In genomic region chr12:64273730-64274129, GRCm38 (mm10) we compare ENCODE assay signal across 25 mouse cellular contexts.
"Had no signal": no experiment of that assay in that cellular context is flagged by ENCODE, and none has a peak within 500 bp of the region (broad histone marks: within the 10 kb centered on the region; RNA-seq: fewer than 3 reads in every experiment).

No protein-coding gene starts in this region.

- ATAC-seq: hindbrain, postnatal 0 days; liver, embryonic 12.5 days had no signal

- H3K27ac ChIP-seq: heart, adult 2 months; heart, embryonic 13.5 days; heart, embryonic 15.5 days; hindbrain, embryonic 13.5 days; hindbrain, embryonic 15.5 days; hindbrain, postnatal 0 days; kidney, embryonic 15.5 days; kidney, postnatal 0 days; layer of hippocampus, adult 2 months; limb, embryonic 13.5 days; limb, embryonic 15.5 days; liver, embryonic 12.5 days; liver, embryonic 14.5 days had no signal

- H3K9me3 ChIP-seq: heart, embryonic 13.5 days; heart, embryonic 15.5 days; hindbrain, embryonic 13.5 days; hindbrain, embryonic 15.5 days; kidney, embryonic 15.5 days; limb, embryonic 13.5 days; limb, embryonic 15.5 days; liver, embryonic 12.5 days had no signal

- H3K4me2 ChIP-seq: heart, embryonic 11.5 days; heart, embryonic 13.5 days; heart, embryonic 15.5 days; hindbrain, embryonic 13.5 days; hindbrain, embryonic 15.5 days; kidney, embryonic 15.5 days; limb, embryonic 13.5 days; limb, embryonic 15.5 days; liver, embryonic 12.5 days had no signal

- DNase-seq: gastrocnemius, postnatal 14 days; gastrocnemius, postnatal 36 days; heart, adult 11 months; heart, adult 2 months; heart, postnatal 14 days; heart, postnatal 36 days; kidney, adult 11 months; kidney, adult 2 months; kidney, adult 9 months; kidney, postnatal 14 days; kidney, postnatal 36 days; left cerebral cortex, postnatal 4 days had no signal

- H3K4me3 ChIP-seq: heart, adult 2 months; heart, embryonic 13.5 days; heart, embryonic 15.5 days; hindbrain, embryonic 13.5 days; hindbrain, embryonic 15.5 days; kidney, embryonic 15.5 days; layer of hippocampus, adult 2 months; limb, embryonic 13.5 days; limb, embryonic 15.5 days; liver, embryonic 12.5 days had no signal

- H3K4me1 ChIP-seq: heart, embryonic 13.5 days; heart, embryonic 15.5 days; hindbrain, embryonic 13.5 days; hindbrain, embryonic 15.5 days; kidney, embryonic 15.5 days; limb, embryonic 13.5 days; limb, embryonic 15.5 days; liver, embryonic 12.5 days had no signal

- H3K9ac ChIP-seq: heart, embryonic 13.5 days; heart, embryonic 15.5 days; hindbrain, embryonic 13.5 days; hindbrain, embryonic 15.5 days; kidney, embryonic 15.5 days; limb, embryonic 13.5 days; limb, embryonic 15.5 days; liver, embryonic 12.5 days; liver, embryonic 14.5 days had no signal

- H3K27me3 ChIP-seq: heart, embryonic 13.5 days; heart, embryonic 15.5 days; hindbrain, embryonic 13.5 days; hindbrain, embryonic 15.5 days; kidney, embryonic 15.5 days; limb, embryonic 13.5 days; limb, embryonic 15.5 days; liver, embryonic 12.5 days had no signal

- H3K36me3 ChIP-seq: heart, embryonic 13.5 days; heart, embryonic 15.5 days; hindbrain, embryonic 13.5 days; hindbrain, embryonic 15.5 days; kidney, embryonic 15.5 days; limb, embryonic 13.5 days; limb, embryonic 15.5 days; liver, embryonic 12.5 days had no signal
